ENCODE assay signal across 20 mouse cellular contexts in the genomic region with DNA sequence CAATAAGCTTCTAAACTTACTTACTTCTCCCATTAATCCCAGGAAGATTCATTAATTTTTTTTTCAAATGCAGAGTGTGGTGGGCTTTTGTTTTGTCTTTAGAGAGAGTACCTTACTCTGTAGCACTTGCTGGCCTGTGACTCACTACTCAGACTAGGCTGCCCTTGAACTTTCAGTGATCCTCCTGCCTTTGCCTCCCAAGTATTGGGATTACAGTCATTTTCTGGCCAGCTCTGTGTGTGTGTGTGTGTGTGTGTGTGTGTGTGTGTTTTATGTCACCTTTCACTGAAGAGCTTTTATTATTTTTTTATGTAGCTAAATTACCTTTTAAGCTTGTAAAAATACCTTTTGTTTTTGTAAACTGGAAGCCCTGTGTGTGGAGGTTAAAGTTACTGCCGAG.
DNase-seq lines count a peak whose midpoint lies in the region; ATAC-seq and TF ChIP-seq lines count a peak whose summit lies in the region.
"Had no signal": no experiment of that assay in that cellular context is flagged by ENCODE, and none has a peak within 500 bp of the region (broad histone marks: within the 10 kb centered on the region; RNA-seq: fewer than 3 reads in every experiment).

No protein-coding gene starts in this region.

- no peak overlapping the region for H3K4me2 ChIP-seq in forebrain, postnatal 0 days (ENCODE audit: low read depth)
- H3K4me2 ChIP-seq in neural tube, embryonic 14.5 days (ENCODE audit: low read depth, low read length): no peak overlapping the region
- H3K4me2 ChIP-seq: embryonic facial prominence, embryonic 13.5 days; heart, embryonic 15.5 days; hindbrain, embryonic 13.5 days; midbrain, embryonic 12.5 days had no signal

- H3K4me1 ChIP-seq in forebrain, postnatal 0 days (ENCODE audit: insufficient read depth): peaks cover 21% of the 10 kb centered on the region; the same call in 1 of the 2 replicates
- H3K4me1 ChIP-seq in forebrain, embryonic 10.5 days: peaks cover 17% of the 10 kb centered on the region
- peaks cover 21% of the 10 kb centered on the region; the same call in 1 of the 2 replicates for H3K4me1 ChIP-seq in neural tube, embryonic 14.5 days (ENCODE audit: control insufficient read depth, insufficient read depth, low read length)
- no peaks in the 10 kb centered on the region for H3K4me1 ChIP-seq in bone marrow, adult 2 months (ENCODE audit: control insufficient read depth, insufficient read depth, low read length)

- no peaks in the 10 kb centered on the region for H3K27me3 ChIP-seq in forebrain, postnatal 0 days (ENCODE audit: insufficient read depth, low read length)
- H3K27me3 ChIP-seq in forebrain, embryonic 10.5 days (ENCODE audit: poor library complexity, severe bottlenecking): peaks cover 22% of the 10 kb centered on the region
- no peaks in the 10 kb centered on the region for H3K27me3 ChIP-seq in neural tube, embryonic 14.5 days (ENCODE audit: control insufficient read depth, insufficient read depth, low read length)
- H3K27me3 ChIP-seq: embryonic facial prominence, embryonic 13.5 days; heart, embryonic 15.5 days had no signal

- peak overlapping the region; percentile 69; the same call in 1 of the 2 replicates for H3K27ac ChIP-seq in forebrain, postnatal 0 days (ENCODE audit: low read depth, low read length)
- H3K27ac ChIP-seq in forebrain, embryonic 10.5 days: no peak overlapping the region
- H3K27ac ChIP-seq in neural tube, embryonic 14.5 days (ENCODE audit: low read depth, low read length): peak overlapping the region; percentile 40; the same call in 1 of the 2 replicates
- no peak overlapping the region for H3K27ac ChIP-seq in bone marrow, adult 2 months (ENCODE audit: control insufficient read depth, insufficient read depth, low read depth, low read length, poor library complexity)
- H3K27ac ChIP-seq: embryonic facial prominence, embryonic 13.5 days; heart, embryonic 15.5 days had no signal

- TF ChIP-seq CTCF in forebrain, postnatal 0 days (IDR thresholded peaks at IDR 0.05; ENCODE audit: low read depth): no peak
- TF ChIP-seq CTCF in bone marrow, adult 2 months (IDR thresholded peaks at IDR 0.05; ENCODE audit: control insufficient read depth, insufficient read depth, low read length): no peak

- H3K4me3 ChIP-seq in forebrain, postnatal 0 days (ENCODE audit: low read depth, low read length): no peak overlapping the region
- H3K4me3 ChIP-seq in forebrain, embryonic 10.5 days: no peak overlapping the region
- no peak overlapping the region for H3K4me3 ChIP-seq in neural tube, embryonic 14.5 days (ENCODE audit: low read depth, low read length)
- peak overlapping the region; percentile 39 for H3K4me3 ChIP-seq in bone marrow, adult 2 months (replicated peaks; ENCODE audit: control insufficient read depth, low read depth, low read length)
- H3K4me3 ChIP-seq: embryonic facial prominence, embryonic 13.5 days; heart, embryonic 15.5 days; hindbrain, embryonic 13.5 days; midbrain, embryonic 12.5 days; myocyte had no signal

- DNase-seq in forebrain, postnatal 0 days: no peak
- no peak for DNase-seq in forebrain, embryonic 10.5 days (ENCODE audit: extremely low spot score, low spot score)
- DNase-seq in neural tube, embryonic 10.5 days (ENCODE audit: extremely low spot score, low spot score): no peak
- no peak for DNase-seq in kidney, postnatal 14 days
- no peak for DNase-seq in spleen, adult 18-20 months
- DNase-seq: cerebellum, adult 11 months; layer of hippocampus, adult 9-11 months; lung, adult 18-20 months; lung, postnatal 4 days; right cerebral cortex, postnatal 25 days; thymus, postnatal 4 days had no signal

- no peak overlapping the region for H3K9ac ChIP-seq in forebrain, postnatal 0 days
- H3K9ac ChIP-seq in neural tube, embryonic 14.5 days (replicated peaks; ENCODE audit: low read depth, low read length): no peak overlapping the region
- H3K9ac ChIP-seq: embryonic facial prominence, embryonic 13.5 days; heart, embryonic 15.5 days; hindbrain, embryonic 13.5 days; midbrain, embryonic 12.5 days had no signal

- 79% methylated on average over 1 of the region's 1 CpGs for WGBS in forebrain, postnatal 0 days
- WGBS in forebrain, embryonic 10.5 days: 96% methylated on average over 1 of the region's 1 CpGs
- 93% methylated on average over 1 of the region's 1 CpGs for WGBS in neural tube, embryonic 14.5 days
- WGBS in bone marrow, adult 2 months: 95% methylated on average over 1 of the region's 1 CpGs

- TF ChIP-seq POLR2A in bone marrow, adult 2 months (IDR thresholded peaks at IDR 0.05; ENCODE audit: borderline replicate concordance, control insufficient read depth, low read depth, low read length): no peak

- no peaks in the 10 kb centered on the region for H3K9me3 ChIP-seq in forebrain, postnatal 0 days (ENCODE audit: low read length)
- H3K9me3 ChIP-seq in forebrain, embryonic 10.5 days: no peaks in the 10 kb centered on the region
- H3K9me3 ChIP-seq in neural tube, embryonic 14.5 days (ENCODE audit: control insufficient read depth, low read length): no peaks in the 10 kb centered on the region
- H3K9me3 ChIP-seq: embryonic facial prominence, embryonic 13.5 days; G1E; heart, embryonic 15.5 days; hindbrain, embryonic 13.5 days; midbrain, embryonic 12.5 days had no signal

- ATAC-seq in forebrain, postnatal 0 days: no peak
- no peak for ATAC-seq in neural tube, embryonic 14.5 days (ENCODE audit: low read depth)
- ATAC-seq: intestine, embryonic 16.5 days had no signal

- no peaks in the 10 kb centered on the region for H3K36me3 ChIP-seq in forebrain, postnatal 0 days (ENCODE audit: insufficient read depth)
- no peaks in the 10 kb centered on the region for H3K36me3 ChIP-seq in forebrain, embryonic 10.5 days (replicated peaks)
- no peaks in the 10 kb centered on the region for H3K36me3 ChIP-seq in neural tube, embryonic 14.5 days (ENCODE audit: control insufficient read depth, insufficient read depth, low read length)
- H3K36me3 ChIP-seq: embryonic facial prominence, embryonic 13.5 days; heart, embryonic 15.5 days; hindbrain, embryonic 13.5 days; midbrain, embryonic 12.5 days had no signal

Comparison
In these comparisons a context has a peak if more than half of its experiments do, and no peak if none do; other contexts are left out.
1. H3K27ac ChIP-seq: peak in forebrain, postnatal 0 days (single experiment) and neural tube, embryonic 14.5 days (single experiment); none in forebrain, embryonic 10.5 days (single experiment) and bone marrow, adult 2 months (single experiment).